Mouse (Mus musculus) forebrain, embryonic 14.5 days (tissue): ENCODE measurements around the gene Lcat. TPM values are rescaled to one million over a fixed set of nuclear protein-coding genes. Genes with fewer than 3 reads are reported as not detected.
A peak's percentile ranks its signal among the peaks of the same experiment; 100 is the strongest.

Source experiments
- ATAC-seq: fragments of 200-750 bp; cut with Nextera tagmentation; 2 replicates; pipeline ENCODE4 v1.8.0; 2017; ENCODE audit warnings: mild to moderate bottlenecking, moderate library complexity
- DNase-seq: peaks from one replicate; pipeline ENCODE4 v3.0.0-alpha.2; 2015; ENCODE audit warnings: low spot score
- H3K27ac ChIP-seq: fragments of 300-500 bp; sonication (generic); 2 replicates; pipeline ENCODE4 v1.5.1; 2014; ENCODE audit warnings: low read depth, mild to moderate bottlenecking, control low read depth, low read length, moderate library complexity
- H3K27me3 ChIP-seq: fragments of 300-500 bp; sonication (generic); replicated peaks from 2 replicates; pipeline ENCODE4 v1.6.1; 2014; ENCODE audit warnings: low read length, control low read depth, mixed read lengths; ENCODE audit not compliant: control insufficient read depth, insufficient read depth
- H3K36me3 ChIP-seq: fragments of 300-500 bp; sonication (generic); 2 replicates; pipeline ENCODE4 v1.6.1; 2014; ENCODE audit warnings: low read length, control low read depth; ENCODE audit not compliant: control insufficient read depth, insufficient read depth
- H3K4me1 ChIP-seq: fragments of 300-500 bp; sonication (generic); 2 replicates; pipeline ENCODE4 v1.6.1; 2014; ENCODE audit warnings: antibody characterized with exemption, low read length, control low read depth; ENCODE audit not compliant: control insufficient read depth, insufficient read depth
- H3K4me2 ChIP-seq: fragments of 300-500 bp; sonication (generic); 2 replicates; pipeline ENCODE4 v1.6.1; 2014; ENCODE audit warnings: mild to moderate bottlenecking, control low read depth, low read length
- H3K4me3 ChIP-seq: fragments of 300-500 bp; sonication (generic); 2 replicates; pipeline ENCODE4 v1.5.1; 2014; ENCODE audit warnings: low read depth, low read length, control low read depth
- H3K9ac ChIP-seq: fragments of 300-500 bp; sonication (generic); 2 replicates; pipeline ENCODE4 v1.6.1; 2014; ENCODE audit warnings: mild to moderate bottlenecking, low read length, control low read depth, moderate library complexity
- H3K9me3 ChIP-seq: fragments of 300-500 bp; sonication (generic); replicated peaks from 2 replicates; pipeline ENCODE4 v1.6.1; 2016; ENCODE audit warnings: low read length, control low read depth, mixed read lengths; ENCODE audit not compliant: control insufficient read depth
- WGBS: fragments of 180-500 bp; shearing (Covaris S2); extraction: QIAGEN DNeasy Blood & Tissue Kit; methylation state at CpG from one replicate; pipeline ENCODE4 v1.1.7; 2014; 5-methylcytosine and 5-hydroxymethylcytosine counted together
- polyA plus RNA-seq: library from polyadenylated mRNA; unstranded; fragments of >200 nt; fragmentation: Nextera tagmentation; extraction: Ambion mirVana; gene quantifications from 2 replicates; pipeline ENCODE4 v1.2.1, GENCODE M21; 2014

Lcat gene
- polyA plus RNA-seq, 1 experiment from 2014 or later = 0.17 TPM

DNA sequence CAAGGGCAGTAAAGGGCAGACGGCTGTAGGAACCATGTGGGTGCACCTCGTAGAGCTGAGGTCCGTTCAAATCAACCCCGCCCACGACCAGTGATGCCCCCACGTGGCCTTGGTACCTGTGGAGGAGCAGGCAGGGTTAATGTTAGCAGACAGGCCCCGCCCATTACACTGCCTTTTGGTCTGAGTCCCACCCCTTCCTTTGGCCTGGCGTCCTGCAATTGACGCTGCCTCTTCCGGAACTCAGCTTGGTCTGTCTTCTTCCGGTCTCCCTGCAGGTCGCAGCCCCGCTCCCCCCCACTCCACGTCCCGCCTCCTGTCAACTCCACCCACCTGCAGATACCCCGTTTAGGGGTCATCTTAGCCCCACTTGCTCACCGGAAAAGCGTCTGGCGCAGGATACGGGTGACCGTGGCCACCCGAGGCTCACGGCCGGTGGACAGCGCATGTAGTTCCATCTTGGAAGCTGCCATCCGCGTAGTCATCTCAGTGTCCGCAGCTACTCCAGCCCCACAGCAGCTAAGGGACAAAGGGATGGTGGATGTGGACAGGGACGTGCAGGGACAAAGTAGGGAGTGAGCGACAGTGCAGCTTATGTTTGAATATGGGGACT is 6.2 kb downstream of the Lcat start:
- ATAC-seq = peak; percentile 91
- WGBS = under 1% methylated on average over 30 of the region's 30 CpGs
- H3K4me3 ChIP-seq = peak overlapping the region; percentile 55

DNA sequence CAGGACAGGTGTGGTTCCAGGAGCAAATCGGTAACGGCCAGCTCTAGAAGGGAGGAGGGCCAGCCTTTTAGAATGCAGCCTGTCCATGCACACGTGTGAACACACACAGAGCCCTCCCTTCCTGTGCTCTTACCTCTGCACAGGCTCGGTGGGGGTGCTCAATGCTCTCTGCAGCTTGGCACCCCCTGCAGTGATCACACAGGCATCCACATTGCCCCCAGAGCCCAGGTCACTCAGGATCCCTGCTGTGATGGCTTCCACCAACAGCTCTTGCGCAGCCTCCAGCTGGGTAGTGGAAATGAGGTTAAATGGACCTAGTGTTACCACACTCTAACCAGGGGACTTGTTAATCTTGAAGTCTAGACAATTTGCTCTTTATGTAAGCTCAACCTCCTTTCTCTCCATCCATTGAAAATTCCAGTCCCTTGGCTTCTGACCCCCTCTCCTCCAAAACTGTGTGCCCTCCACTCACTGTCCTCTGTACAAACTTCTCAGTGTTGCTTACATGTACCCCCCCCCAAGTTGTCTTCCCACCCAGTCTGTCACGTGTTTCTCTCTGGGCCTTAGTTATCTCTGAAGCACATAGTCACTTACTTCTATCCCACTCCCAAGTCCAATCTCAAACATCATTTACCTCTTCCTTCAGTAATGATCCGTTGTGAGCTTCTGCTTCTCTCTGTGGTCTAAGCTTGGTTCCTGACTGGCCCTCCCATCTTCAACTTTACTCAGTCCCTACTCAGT is 7.1 kb downstream of the Lcat start:
- Histone ChIP-seq H3K4me3 (peak overlapping the region; percentile 55), H3K9me3 (no peaks in the 10 kb centered on the region), H3K27ac (no peak overlapping the region), H3K4me1 (peaks cover 5% of the 10 kb centered on the region), H3K36me3 (peaks cover 8% of the 10 kb centered on the region; the same call in 1 of the 2 replicates), H3K27me3 (no peaks in the 10 kb centered on the region), H3K9ac (peak overlapping the region; percentile 77), H3K4me2 (peak overlapping the region; percentile 75)
- ATAC-seq = no peak
- DNase-seq = no peak
- 29% methylated on average over 7 of the region's 7 CpGs for WGBS

More for the DNA sequence above, 6.2 kb downstream of the Lcat start:
- no peaks in the 10 kb centered on the region for H3K9me3 ChIP-seq
- H3K36me3 ChIP-seq = peaks cover 5% of the 10 kb centered on the region; the same call in 1 of the 2 replicates
- H3K4me1 ChIP-seq = peaks cover 5% of the 10 kb centered on the region
- peak overlapping the region; percentile 70 for H3K27ac ChIP-seq
- DNase-seq = peak; percentile 91
- H3K4me2 ChIP-seq = peak overlapping the region; percentile 75
- no peaks in the 10 kb centered on the region for H3K27me3 ChIP-seq
- H3K9ac ChIP-seq = peak overlapping the region; percentile 77

DNA sequence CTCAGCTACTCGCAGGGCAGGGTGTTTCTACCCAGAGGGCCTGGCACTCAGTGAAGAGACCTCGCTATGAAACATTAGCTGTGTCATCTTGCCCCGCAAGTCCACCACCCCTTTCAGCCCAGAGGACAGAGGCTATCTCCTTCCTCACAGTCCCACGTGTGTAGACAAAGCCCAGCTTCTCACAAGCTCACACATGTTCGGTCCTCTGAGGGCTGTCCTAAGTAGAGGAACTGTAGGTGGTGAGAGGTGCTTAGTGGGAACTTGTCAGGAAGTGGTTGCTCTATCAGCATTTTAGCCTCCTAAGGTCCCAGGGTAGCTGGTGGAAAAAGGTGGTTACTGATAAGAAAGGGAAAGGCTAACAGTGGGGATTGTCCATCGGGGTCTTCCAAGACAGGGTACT is 8.1 kb downstream of the Lcat start:
- H3K4me3 ChIP-seq = no peak overlapping the region
- 86% methylated on average over 6 of the region's 6 CpGs for WGBS
- H3K27ac ChIP-seq = no peak overlapping the region
- no peak overlapping the region for H3K9ac ChIP-seq
- no peak overlapping the region for H3K4me2 ChIP-seq
- peaks cover 11% of the 10 kb centered on the region; the same call in 1 of the 2 replicates for H3K36me3 ChIP-seq
- H3K4me1 ChIP-seq = peaks cover 5% of the 10 kb centered on the region
- DNase-seq (no peak), ATAC-seq (no peak)
- no peaks in the 10 kb centered on the region for H3K9me3 ChIP-seq
- no peaks in the 10 kb centered on the region for H3K27me3 ChIP-seq

DNA sequence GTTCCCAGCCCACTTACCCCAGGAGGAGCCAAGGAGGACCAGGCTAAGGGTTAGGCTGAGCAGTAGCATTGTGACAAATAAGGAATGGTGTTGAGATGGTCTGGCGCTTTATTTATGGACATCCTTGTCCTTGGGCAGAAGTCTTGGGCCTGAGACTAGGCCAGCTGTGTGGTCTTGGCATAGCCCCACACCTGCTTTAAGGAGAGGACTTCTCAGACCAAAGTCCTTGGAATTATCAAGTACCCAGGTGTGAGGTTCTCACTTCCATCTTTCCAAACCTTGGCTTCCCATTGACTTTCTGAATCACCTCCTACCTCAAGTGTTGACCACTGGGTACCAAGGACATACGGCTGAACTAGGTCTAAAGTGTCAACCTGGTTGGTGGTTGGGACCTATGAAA is 9.4 kb downstream of the Lcat start, which contains the start of gene Ctrl:
Gene Ctrl, minus strand, starts transcription at position 101 of the 400 bp plus-strand sequence.
- Histone ChIP-seq H3K4me1 (peaks cover 5% of the 10 kb centered on the region), H3K27me3 (no peaks in the 10 kb centered on the region), H3K9me3 (no peaks in the 10 kb centered on the region), H3K4me2 (no peak within 1 kb of the TSS), H3K36me3 (peaks cover 19% of the 10 kb centered on the region; the same call in 1 of the 2 replicates), H3K27ac (no peak within 1 kb of the TSS), H3K9ac (no peak within 1 kb of the TSS), H3K4me3 (no peak within 1 kb of the TSS)
- no peak for ATAC-seq
- no peak for DNase-seq
- 89% methylated on average over 2 of the region's 2 CpGs for WGBS

DNA sequence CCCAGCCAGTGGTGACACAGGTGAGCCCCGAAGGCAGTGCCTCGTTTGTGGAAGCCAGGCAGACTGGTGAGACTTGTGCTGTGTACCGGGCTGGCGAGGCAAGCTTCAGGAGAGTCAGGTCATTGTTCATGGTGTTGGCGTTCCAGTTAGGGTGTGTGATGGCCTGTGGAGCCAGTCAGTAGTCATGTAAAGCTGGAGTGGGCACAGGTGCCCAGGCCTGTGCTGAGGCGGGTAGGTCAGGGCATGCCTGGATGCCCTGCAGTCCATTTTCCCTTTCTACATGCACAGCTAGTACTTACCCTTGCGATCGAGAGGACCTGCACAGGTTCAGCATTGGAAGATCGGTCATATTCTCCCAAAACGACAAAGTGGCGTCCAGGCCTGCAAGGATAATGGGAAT is 10.7 kb downstream of the Lcat start:
- no peak for ATAC-seq
- H3K27me3 ChIP-seq = no peaks in the 10 kb centered on the region
- H3K27ac ChIP-seq = no peak overlapping the region
- 92% methylated on average over 11 of the region's 11 CpGs for WGBS
- H3K36me3 ChIP-seq = peaks cover 19% of the 10 kb centered on the region; the same call in 1 of the 2 replicates
- H3K4me3 ChIP-seq = no peak overlapping the region
- no peak for DNase-seq
- no peak overlapping the region for H3K9ac ChIP-seq
- H3K4me2 ChIP-seq = no peak overlapping the region
- peaks cover 5% of the 10 kb centered on the region for H3K4me1 ChIP-seq
- H3K9me3 ChIP-seq = no peaks in the 10 kb centered on the region

DNA sequence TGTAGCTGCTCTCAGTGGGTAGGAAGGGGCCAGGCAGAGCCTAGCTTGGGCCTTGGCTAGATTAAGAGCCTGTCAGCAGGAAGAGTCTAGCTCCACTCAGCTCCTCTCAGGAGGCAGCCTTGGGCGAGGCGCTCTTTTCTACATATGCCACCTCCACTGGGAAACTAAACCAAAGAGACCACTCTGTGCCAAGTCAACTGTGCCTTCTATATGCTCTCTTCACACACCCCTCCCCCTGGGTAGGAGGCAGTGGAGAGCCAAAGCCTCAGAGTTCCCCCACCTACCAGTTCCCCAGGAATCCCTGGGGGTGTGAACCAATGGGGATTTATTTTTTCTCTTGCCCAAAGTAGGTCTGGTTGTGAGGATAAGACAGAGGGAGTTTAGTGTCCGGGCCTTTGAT is 11.9 kb downstream of the Lcat start:
- H3K4me3 ChIP-seq = no peak overlapping the region
- H3K27me3 ChIP-seq = no peaks in the 10 kb centered on the region
- 93% methylated on average over 3 of the region's 3 CpGs for WGBS
- no peak for DNase-seq
- H3K4me2 ChIP-seq = no peak overlapping the region
- no peaks in the 10 kb centered on the region for H3K9me3 ChIP-seq
- no peak for ATAC-seq
- no peak overlapping the region for H3K27ac ChIP-seq
- H3K36me3 ChIP-seq = peaks cover 19% of the 10 kb centered on the region; the same call in 1 of the 2 replicates
- H3K4me1 ChIP-seq = peaks cover 2% of the 10 kb centered on the region
- no peak overlapping the region for H3K9ac ChIP-seq

DNA sequence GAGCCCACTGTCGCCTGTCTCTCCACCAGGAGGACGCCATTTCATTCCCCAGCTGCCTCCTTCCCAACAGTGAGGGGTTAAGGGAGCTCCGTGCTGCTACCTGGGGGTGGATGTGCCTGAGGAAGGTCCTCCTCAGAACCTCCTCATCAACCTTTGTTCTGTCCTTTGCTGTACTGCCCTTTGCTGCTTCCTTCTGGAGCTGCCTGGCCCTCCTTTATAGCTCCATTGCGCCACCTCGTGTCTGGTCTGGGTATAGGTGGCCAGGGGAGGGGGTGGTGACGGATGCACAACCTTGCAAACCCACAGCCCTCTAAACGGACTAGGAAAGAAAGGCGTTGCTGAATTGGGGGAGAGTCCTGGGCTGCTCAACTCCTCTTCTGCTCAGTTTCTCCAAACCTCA is 12.6 kb downstream of the Lcat start:
- peak; percentile 75 for ATAC-seq
- 15% methylated on average over 8 of the region's 8 CpGs for WGBS

DNA sequence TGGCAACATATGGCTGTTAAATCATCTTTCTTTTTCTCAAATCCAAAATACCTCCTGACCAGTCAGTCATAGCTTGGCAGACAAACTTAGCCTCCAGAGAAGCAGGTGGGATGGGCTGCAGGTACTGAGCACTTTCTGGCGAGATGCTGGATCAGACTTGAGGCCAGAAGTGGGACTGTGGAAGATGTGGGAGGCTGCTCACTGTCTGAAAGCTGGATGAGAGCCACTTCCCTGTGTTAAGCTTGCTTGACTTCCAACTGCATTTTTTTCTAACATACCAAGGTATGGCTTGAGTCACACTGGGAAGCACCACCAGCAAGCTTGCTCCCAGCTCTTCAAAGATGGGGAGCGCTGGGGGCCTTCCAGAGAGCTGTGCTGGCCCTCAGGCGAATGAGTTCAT is 18.1 kb downstream of the Lcat start:
- ATAC-seq = no peak
- WGBS = 48% methylated on average over 3 of the region's 3 CpGs
- Histone ChIP-seq H3K4me3 (no peak overlapping the region), H3K9me3 (no peaks in the 10 kb centered on the region), H3K4me2 (no peak overlapping the region), H3K36me3 (peaks cover 9% of the 10 kb centered on the region; the same call in 1 of the 2 replicates), H3K9ac (no peak overlapping the region), H3K4me1 (no peaks in the 10 kb centered on the region), H3K27ac (no peak overlapping the region), H3K27me3 (no peaks in the 10 kb centered on the region)
- DNase-seq = no peak

More for the DNA sequence above, 12.6 kb downstream of the Lcat start:
- no peaks in the 10 kb centered on the region for H3K9me3 ChIP-seq
- H3K4me1 ChIP-seq = no peaks in the 10 kb centered on the region
- peak overlapping the region; percentile 40 for H3K9ac ChIP-seq
- DNase-seq = peak; percentile 76
- no peak overlapping the region for H3K4me2 ChIP-seq
- peak overlapping the region; percentile 48; the same call in 1 of the 2 replicates for H3K27ac ChIP-seq
- peaks cover 19% of the 10 kb centered on the region; the same call in 1 of the 2 replicates for H3K36me3 ChIP-seq
- no peaks in the 10 kb centered on the region for H3K27me3 ChIP-seq
- H3K4me3 ChIP-seq = no peak overlapping the region

DNA sequence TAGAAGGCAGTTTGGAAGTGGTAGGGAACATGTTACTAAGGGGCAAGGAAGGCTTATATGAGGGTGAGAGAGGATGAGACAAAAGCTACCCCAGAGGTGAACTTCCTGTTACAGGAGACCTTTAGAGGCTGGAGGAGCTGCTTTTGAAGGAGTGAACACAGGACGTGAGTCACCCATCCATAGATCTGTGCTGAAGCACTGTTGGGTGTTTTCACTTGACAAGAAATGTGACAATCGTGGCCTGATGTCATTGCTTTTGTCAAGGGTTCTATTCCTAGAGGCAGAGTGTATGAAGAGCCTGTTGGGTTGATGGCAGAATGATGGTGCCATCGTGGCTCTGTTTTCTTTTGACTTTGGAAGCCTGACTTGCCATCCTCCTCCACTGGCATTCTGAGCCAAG is 23.8 kb downstream of the Lcat start:
- no peak for ATAC-seq
- Histone ChIP-seq H3K4me3 (no peak overlapping the region), H3K36me3 (peaks cover 5% of the 10 kb centered on the region; the same call in 1 of the 2 replicates), H3K27me3 (no peaks in the 10 kb centered on the region), H3K4me1 (no peaks in the 10 kb centered on the region), H3K27ac (no peak overlapping the region), H3K4me2 (no peak overlapping the region), H3K9ac (no peak overlapping the region), H3K9me3 (no peaks in the 10 kb centered on the region)
- DNase-seq = no peak
- 93% methylated on average over 3 of the region's 3 CpGs for WGBS
